Mouse (Mus musculus) bone marrow, adult 2 months (tissue): ENCODE measurements around the gene Akap12.

Experiments
- CTCF ChIP-seq: fragments of 200-500 bp; IDR thresholded peaks from 2 replicates; pipeline ENCODE4 v1.5.1; 2011; ENCODE audit warnings: low read length, control low read depth; ENCODE audit not compliant: control insufficient read depth, insufficient read depth
- POLR2A ChIP-seq: fragments of 200-500 bp; IDR thresholded peaks from 2 replicates; pipeline ENCODE4 v1.6.1; 2011; ENCODE audit warnings: low read depth, mild to moderate bottlenecking, control low read depth, low read length, borderline replicate concordance; ENCODE audit not compliant: control insufficient read depth

DNA sequence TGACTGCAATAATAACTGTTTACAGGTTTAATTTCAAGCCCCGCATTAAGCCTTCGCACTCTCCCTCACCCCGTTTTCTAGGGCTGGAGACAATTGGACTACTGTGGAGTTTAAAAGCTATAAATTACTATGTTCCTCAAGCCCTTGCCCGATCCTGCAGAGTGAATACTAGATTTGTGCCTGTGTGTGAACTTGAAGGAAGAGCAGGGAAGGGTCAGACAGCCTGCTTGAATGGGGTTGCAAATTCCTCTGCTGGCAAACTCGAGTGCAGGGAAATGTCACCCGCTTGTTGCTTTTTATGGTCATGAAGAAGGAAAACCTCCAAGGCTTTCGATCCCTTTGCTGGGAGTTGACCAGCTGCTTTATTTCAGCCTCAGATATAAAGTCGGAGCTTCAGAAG is 19.6 kb downstream of the Akap12 start:
- TF ChIP-seq CTCF: no peak
- no peak for TF ChIP-seq POLR2A
